Mouse (Mus musculus) bone marrow, adult 2 months (tissue): ENCODE measurements around the gene Mindy2. TPM values are rescaled to one million over a fixed set of nuclear protein-coding genes. Genes with fewer than 3 reads are reported as not detected.

Experiments used
- H3K27ac ChIP-seq: fragments of 200-500 bp; 2 replicates; pipeline ENCODE4 v1.5.1; 2012; ENCODE audit warnings: low read depth, mild to moderate bottlenecking, control low read depth, inconsistent platforms, low read length; ENCODE audit not compliant: control insufficient read depth, poor library complexity, insufficient read depth
- H3K4me1 ChIP-seq: fragments of 200-500 bp; 2 replicates; pipeline ENCODE4 v1.6.1; 2011; ENCODE audit warnings: low read length; ENCODE audit not compliant: control insufficient read depth, insufficient read depth
- H3K4me3 ChIP-seq: fragments of 200-500 bp; replicated peaks from 2 replicates; pipeline ENCODE3; 2011; ENCODE audit warnings: mild to moderate bottlenecking, low read depth, low read length, control low read depth; ENCODE audit not compliant: control insufficient read depth
- CTCF ChIP-seq: fragments of 200-500 bp; IDR thresholded peaks from 2 replicates; pipeline ENCODE4 v1.5.1; 2011; ENCODE audit warnings: low read length, control low read depth; ENCODE audit not compliant: control insufficient read depth, insufficient read depth
- POLR2A ChIP-seq: fragments of 200-500 bp; IDR thresholded peaks from 2 replicates; pipeline ENCODE4 v1.6.1; 2011; ENCODE audit warnings: low read depth, mild to moderate bottlenecking, control low read depth, low read length, borderline replicate concordance; ENCODE audit not compliant: control insufficient read depth
- WGBS: fragments of 180-500 bp; shearing (Covaris S2); methylation state at CpG from one replicate; pipeline ENCODE4 v1.1.7; 2018; 5-methylcytosine and 5-hydroxymethylcytosine counted together
- polyA plus RNA-seq: library from polyadenylated mRNA; stranded (reverse); fragments of >200 nt; gene quantifications from 2 replicates; pipeline ENCODE4 v1.2.4, GENCODE M21; 2011; ENCODE audit warnings: low replicate concordance; ENCODE audit not compliant: missing spikeins, insufficient read depth, insufficient read length

Mindy2 gene
- 17.6 and 20.9 TPM in 2 replicates for polyA plus RNA-seq

GRCm38 (mm10) chr9:70657013-70657967 lies at the start of gene Mindy2:
Gene Mindy2, minus strand, starts transcription at chr9:70657174.
- Histone ChIP-seq H3K27ac (peak within 1 kb of the TSS; percentile 99), H3K4me3 (peak within 1 kb of the TSS; percentile 91), H3K4me1 (peaks cover 2% of the 10 kb centered on the region)
- under 1% methylated on average over 67 of the region's 67 CpGs for WGBS
- TF ChIP-seq POLR2A (peak; percentile 96), CTCF (no peak)

GRCm38 (mm10) chr9:70706444-70706843 lies 49.5 kb upstream of the Mindy2 start:
- Histone ChIP-seq H3K4me3 (no peak overlapping the region), H3K4me1 (peaks cover 1% of the 10 kb centered on the region; the same call in 1 of the 2 replicates), H3K27ac (no peak overlapping the region)
- no peak for TF ChIP-seq CTCF
- no peak for TF ChIP-seq POLR2A
- 43% methylated on average over 1 of the region's 1 CpGs for WGBS

- TF ChIP-seq CTCF, result no peak
- no peak for TF ChIP-seq POLR2A
- 80% methylated on average over 5 of the region's 5 CpGs for WGBS
- Histone ChIP-seq H3K27ac (no peak overlapping the region), H3K4me1 (peaks cover 1% of the 10 kb centered on the region; the same call in 1 of the 2 replicates), H3K4me3 (no peak overlapping the region)
Measured at GRCm38 (mm10) chr9:70703597-70704203, 46.7 kb upstream of the Mindy2 start.

- WGBS, result 46% methylated on average over 1 of the region's 1 CpGs
- H3K4me3 ChIP-seq, result no peak overlapping the region
- H3K4me1 ChIP-seq, result no peaks in the 10 kb centered on the region; the same call in 1 of the 2 replicates
- no peak for TF ChIP-seq POLR2A
- no peak for TF ChIP-seq CTCF
- H3K27ac ChIP-seq, result no peak overlapping the region
Measured at GRCm38 (mm10) chr9:70698090-70698489, 41.1 kb upstream of the Mindy2 start.

GRCm38 (mm10) chr9:70695723-70696122 lies 38.7 kb upstream of the Mindy2 start:
- Histone ChIP-seq H3K4me1 (peaks cover 2% of the 10 kb centered on the region; the same call in 1 of the 2 replicates), H3K27ac (no peak overlapping the region), H3K4me3 (no peak overlapping the region)
- TF ChIP-seq POLR2A, result no peak
- no peak for TF ChIP-seq CTCF
- 58% methylated on average over 2 of the region's 2 CpGs for WGBS

GRCm38 (mm10) chr9:70691772-70692693 lies 35.1 kb upstream of the Mindy2 start:
- peaks cover 2% of the 10 kb centered on the region; the same call in 1 of the 2 replicates for H3K4me1 ChIP-seq
- WGBS, result 31% methylated on average over 2 of the region's 2 CpGs
- no peak overlapping the region for H3K4me3 ChIP-seq
- no peak overlapping the region for H3K27ac ChIP-seq
- TF ChIP-seq POLR2A (no peak), CTCF (no peak)

GRCm38 (mm10) chr9:70690579-70690978 lies 33.6 kb upstream of the Mindy2 start:
- peaks cover 2% of the 10 kb centered on the region; the same call in 1 of the 2 replicates for H3K4me1 ChIP-seq
- H3K4me3 ChIP-seq, result no peak overlapping the region
- no peak for TF ChIP-seq CTCF
- no peak for TF ChIP-seq POLR2A
- H3K27ac ChIP-seq, result no peak overlapping the region
